Mouse (Mus musculus): ENCODE measurements around the gene Clasp1.

Gene Clasp1

DNA sequence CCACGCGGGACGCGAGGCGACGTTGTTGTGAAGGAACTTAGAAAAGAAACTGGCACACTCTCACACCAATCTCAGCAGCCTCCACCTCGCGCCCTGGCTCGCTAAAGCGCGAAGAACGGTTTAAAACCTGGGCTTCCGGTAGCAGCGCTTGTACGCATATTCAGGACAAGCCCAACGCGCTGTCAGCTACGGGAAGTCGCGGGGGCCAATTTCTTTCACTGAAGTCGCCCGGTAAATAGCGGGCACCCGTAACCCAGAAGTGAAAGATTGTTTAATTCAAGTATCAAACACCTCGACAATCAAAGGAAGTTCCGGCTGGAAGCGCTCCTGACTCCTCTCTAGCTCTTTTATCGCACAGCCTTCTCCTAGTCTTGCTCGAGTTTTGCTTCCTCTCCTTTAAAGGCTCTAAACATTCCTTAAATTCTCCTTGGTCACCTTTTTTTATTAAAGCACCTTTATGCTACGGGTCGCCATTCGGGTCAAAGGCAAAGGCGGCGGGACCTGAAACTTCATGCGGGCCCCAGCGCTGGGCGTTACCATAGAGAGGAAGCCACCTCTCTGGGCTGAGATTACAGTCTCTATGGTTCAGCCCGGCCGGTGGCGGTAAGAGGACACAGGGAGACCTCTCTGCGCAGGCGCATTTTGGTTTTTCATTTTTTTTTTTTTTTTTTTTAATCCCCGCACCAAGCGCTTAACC, at the start of gene Clasp1:
TSS of gene Clasp1 (plus strand) at position 302 of the 697 bp plus-strand sequence.
- DNase-seq (ENCODE audit: low spot score): peak; percentile 83

DNA sequence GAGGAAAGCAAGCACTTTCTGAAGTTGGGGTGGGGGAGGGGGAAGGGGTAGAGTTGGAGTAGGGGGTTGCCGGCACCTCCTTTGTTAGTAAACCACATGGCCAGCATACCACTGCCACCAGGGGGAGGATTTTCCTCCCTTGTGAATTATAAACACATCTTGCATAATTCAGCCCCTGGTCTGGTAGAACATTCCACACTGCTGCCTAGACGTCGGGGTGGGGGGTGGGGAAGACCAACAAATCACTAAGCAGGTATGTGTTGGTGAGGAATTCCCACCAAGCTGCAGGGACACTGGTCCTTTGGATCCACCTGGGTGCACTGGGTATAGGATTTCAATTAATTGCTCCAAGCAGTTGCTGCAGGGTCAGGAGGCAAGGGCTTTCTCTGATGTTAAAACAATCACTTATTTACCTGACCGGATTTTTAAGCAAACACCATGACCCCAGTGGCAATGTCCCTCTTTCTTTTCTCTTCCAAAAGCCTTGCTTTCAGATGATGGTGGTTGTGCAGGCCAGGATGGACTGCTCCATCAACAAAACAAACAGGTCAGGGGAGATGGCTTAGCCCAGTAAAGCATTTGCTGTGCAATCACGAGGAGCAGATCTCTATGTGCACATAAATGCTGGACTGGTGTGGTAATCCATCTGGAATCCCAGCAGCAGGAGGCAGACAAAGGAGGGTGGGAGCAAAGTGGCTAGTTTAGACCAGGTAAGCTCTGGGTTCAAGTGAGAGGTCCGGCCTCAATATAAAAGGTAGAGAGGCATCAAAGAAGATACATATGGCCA, 45.0 kb upstream of the Clasp1 start:
- DNase-seq (ENCODE audit: low spot score): no peak

DNA sequence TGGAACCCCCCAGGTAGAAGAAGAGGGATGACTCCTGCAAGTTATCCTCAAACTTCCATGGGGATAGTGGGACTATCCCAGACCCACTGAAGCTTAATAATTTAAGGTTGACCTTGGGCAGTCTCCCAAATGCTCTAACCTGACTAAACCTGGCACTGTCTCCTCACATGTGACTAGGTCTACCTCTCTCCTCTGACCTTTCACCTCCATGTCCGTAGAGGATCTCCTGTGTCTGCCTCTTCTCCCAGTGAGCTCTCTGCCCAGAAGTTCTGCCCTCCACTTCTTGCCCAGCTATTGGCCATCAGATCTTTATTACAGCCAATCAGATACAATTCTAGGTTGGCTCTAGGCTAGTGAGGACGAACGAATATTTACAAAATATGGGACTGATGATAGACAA, 38.9 kb upstream of the Clasp1 start:
- DNase-seq (ENCODE audit: low spot score): no peak

DNA sequence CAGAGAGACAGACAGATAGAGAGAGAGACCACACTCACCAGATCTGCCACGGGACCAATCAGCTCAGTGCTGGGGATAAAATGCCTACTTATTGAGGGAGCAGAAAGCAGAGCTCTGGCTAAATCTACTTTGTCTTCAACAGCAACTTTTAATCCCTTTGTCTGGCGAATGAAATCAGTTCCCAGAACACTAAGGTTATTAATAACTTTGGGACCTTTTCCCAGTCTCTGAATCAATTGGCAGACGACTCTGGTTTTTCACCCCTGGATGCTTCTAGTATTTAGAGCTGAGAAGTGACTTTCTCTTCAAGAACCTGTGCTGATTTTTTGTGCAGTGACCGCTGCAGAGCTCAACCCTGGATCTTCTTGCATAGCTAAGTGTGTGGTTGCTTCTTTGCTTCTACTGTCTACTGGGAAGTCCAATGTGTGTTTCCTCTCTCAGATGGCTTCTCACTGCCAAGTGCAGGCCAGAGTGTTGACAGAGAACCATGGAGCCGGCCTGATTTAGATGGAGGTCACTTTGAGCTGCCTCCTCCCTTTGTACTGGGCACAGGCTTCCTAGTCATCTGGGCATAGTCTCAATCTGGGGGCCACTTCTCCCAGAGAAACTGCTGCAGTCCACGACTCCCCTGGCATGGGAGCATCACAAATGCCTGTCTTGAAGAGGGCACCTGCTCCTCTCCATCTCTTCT, 29.6 kb upstream of the Clasp1 start:
- no peak for DNase-seq (ENCODE audit: low spot score)

DNA sequence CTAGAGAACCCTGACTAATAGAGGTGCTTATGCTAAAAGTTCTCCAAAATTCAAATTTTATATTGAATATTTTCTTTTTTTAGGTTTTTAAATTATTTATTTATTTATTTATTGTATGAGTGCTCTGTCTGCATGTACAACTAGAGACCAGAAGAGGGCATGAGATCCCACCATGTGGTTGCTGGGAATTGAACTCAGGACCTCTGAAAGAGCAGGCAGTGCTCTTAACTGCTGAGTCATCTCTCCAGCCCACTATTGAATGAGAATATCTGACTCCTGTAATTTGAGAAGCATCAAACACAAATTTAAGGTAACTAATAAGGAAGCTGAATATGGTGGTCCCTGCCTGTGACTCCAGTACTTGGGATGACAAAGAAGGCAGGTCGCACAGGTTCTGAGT, 20.9 kb upstream of the Clasp1 start:
- no peak for DNase-seq (ENCODE audit: low spot score)

DNA sequence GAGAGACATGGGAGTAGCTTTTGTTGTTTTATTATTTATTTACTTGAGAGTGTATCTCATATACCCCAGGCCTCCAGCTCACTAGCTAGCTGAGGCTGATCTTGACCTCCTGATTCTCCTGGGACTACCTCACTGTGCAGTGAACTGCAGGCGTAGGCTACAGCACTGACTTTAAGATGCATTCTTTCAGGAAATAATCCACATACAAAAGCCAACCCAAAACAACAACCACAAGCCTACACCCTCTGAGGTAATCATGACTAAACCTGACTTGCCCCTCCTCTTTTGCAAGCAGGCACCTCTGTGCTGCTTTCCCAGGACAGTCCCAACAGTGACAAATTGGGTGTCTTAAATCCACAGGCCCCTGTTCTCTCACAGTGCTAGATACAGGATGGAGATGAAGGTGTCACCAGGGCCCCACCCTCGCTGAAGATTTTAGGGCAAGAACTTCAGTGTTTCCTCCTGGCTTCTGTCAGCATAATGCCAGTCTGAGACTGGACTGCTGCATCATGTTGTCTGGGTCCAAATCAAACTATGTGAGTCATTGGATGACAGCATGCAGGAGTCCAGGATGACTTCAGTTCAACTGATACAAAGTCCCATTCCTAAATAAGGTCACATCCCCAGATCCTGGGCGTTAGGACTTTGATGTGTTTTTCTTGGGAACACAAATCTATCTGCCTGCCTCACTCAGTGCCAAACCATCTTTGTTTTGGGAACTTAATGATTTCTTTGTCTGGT, 20.0 kb upstream of the Clasp1 start:
- DNase-seq (ENCODE audit: low spot score): no peak

DNA sequence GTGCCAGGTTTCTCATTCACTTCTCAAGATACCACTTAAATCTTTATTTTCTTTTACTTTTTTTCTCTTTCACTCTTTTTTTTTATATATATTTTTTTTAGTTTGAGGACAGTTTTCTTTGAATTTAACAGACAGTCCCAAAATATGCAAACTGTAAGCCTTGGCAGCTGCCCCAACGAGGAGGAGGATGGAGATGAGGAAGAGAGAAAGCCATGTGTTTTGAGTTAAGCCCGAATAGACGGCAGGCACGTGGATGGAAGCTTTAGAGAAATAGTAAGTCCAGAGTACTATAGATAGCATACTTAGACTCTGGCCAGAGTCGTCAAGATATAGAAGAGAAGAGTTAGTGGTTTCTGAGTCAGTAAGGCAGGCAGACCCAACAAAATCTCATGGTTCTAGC, 11.1 kb upstream of the Clasp1 start:
- DNase-seq (ENCODE audit: low spot score): no peak

DNA sequence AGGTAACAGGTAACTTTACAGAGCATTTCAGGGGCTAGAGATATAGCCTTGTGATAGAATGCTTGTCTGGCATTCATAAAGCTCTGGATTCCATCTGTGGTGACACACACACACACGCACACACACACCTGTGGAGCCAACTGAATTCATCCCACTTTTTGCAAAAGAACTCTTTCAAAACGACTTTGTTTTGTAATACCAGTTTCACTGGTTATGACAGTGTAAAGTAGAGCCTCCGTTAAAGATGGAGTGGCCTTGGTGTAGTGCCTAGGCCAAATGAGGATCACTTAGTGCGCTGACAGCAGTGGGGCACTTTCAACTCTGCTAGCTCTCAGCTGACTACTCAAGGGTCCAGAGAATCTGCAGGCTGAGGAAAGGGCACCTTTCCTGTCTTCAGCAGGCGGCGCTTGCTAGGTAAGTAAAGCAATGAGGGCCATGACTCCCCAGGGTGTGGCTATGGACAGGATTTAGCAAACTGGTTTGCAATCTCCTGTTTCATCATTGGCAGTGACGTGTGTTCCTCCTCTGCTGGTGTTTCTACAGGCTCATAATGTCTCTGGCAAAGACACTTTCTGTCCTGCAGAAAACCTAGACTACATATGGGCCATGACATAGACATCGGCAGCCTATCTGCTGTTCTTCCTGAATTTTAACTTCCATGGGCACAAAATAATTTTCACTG, 8.6 kb upstream of the Clasp1 start:
- no peak for DNase-seq (ENCODE audit: low spot score)

DNA sequence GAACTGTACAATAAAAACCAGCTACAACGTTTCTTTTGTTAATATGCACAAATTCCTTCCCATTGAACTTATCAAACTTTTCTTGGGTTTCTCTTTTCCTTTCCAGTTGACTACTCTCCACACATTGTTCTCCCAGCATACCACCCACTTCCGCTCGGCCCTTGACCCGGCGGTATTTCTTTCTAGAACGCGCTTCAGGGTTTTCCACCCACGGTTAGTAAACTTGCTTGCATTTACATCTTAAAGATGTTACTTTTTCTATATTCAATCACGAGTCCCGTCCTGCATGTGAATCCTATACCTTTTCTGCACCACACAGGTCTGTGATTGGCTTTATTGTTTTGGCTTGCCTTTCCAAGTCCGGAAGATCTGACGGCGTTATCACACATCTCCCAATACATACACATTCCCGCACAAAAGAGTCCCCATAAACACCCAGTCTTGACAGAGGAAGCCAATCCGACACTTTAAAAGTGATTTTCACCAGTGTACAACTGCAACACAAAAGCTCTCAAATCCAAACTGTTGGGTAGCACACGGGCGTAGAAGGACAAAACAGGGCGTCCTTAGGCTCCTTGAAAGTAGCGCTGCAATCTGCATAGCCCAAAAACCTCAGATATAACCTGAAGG, 616 bp upstream of the Clasp1 start:
- DNase-seq (ENCODE audit: low spot score): peak; percentile 36

DNA sequence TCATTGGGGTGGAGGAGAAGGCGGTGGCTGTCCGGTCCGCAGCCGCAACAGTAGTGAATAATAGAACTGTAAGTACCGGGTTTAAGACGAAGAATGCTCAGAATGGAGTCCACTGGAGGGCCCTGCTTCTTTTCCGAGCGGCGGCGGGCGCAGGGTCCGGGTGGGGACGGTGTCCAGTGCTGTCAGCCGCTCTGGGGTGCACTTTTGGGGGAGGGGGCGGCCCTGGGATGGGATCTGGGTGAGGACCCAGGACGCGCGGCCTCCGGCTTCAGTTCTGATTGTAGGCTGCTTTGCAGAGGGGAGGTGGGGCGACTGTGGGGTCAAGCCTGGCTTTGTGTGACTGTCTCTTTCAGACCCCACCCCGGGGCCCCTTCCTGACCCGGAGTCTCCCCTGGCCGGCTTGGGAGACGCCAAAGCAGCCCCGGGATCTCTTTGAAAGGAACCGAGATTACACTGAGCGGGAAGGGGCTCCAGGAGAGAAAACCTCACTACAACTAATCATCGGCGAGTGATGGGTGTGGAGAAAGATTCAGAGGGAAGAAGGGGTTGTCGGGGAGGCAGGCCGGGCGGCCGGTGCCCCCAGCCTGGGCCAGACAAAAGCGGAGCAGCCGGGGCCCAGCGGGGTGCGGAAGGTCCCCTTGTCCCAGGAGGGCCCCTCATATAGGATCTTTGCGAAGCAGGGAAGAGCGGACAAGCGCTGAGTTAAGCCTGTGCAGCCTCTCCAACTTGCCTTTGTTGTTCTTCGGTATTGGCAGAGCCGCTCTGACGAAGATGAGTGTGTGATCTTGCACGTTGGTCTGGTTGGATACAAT, 802 bp downstream of the Clasp1 start:
- DNase-seq (ENCODE audit: low spot score): peak; percentile 45

DNA sequence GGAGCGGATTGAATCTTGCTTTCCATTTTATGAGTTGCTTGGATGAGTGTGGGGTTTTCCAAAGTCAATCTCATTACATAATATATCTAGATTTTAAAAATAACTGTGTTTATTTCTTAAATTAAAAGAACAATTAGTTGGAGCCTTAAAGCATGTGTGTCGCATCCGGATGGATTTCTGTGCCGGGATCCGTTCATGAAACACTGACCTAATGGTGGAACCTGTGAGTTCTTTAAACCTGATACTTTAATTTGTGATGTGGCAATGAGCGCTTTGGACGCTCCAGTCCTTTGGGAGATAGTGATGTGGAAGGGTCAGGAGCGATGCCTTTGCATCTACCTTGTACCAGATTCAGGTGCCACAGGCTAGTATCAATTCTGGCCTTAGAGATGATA, 1.4 kb downstream of the Clasp1 start:
- no peak for DNase-seq (ENCODE audit: low spot score)

DNA sequence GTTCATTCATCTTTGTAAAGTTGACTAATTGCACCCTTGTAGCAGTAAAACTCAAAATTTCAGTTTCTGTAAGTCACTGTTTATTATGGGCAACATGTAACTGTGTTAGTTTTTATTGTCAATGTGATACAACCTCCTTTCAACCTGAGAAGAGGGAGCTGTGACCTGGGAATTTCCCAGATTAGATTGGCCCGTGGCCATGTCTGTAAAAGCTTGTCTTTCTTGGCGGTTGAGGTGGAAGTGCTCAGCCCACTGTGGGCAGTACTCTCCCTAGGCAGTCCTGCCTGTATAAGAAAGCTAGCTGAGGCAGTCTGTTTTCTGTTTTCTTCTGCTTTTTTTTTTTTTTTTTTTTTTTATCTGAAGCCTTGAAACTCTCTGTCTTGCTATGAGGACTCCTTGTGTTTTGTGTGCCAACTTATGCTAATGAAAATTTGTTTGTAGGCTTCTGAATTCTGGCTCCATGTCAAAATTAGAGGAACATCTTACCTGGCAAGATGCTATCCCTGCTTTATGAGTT, 2.1 kb downstream of the Clasp1 start:
- no peak for DNase-seq (ENCODE audit: low spot score)

DNA sequence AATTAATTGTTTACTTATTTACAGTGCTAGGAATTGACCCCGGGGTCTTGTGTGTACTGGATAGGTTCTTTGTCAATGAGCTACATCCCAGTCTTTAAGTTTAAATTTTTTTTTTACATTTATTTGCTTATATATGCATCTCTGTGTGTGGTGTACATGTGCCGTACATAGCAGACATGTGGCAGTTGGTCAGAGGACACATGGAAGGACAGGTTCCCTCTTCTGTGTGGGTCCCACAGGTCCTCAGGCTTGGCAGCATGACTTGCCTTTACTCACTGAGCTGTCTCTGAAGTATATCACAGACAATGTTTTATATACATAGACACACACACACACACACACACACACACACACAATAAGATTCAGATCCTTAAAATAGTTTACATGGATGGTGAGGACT, 3.4 kb downstream of the Clasp1 start:
- DNase-seq (ENCODE audit: low spot score): no peak

DNA sequence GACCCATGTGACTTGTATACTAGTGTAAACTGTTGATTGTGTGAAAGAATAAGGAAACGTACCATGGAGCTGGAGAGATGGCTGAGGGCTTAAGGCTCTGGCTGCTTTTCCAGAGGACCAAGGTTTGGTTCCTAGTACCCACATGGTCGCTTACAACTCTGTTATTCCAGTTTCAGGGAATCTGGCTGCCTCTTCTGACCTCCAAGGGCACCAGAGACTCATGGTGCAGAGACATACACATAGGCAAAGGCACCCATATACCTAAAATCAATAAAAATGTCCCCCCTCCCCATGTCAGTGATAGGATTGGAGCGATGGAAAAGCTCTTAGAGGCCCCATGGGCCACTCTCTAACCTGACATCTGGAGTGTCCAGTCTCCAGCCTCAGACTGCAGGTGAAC, 5.1 kb downstream of the Clasp1 start:
- no peak for DNase-seq (ENCODE audit: low spot score)

DNA sequence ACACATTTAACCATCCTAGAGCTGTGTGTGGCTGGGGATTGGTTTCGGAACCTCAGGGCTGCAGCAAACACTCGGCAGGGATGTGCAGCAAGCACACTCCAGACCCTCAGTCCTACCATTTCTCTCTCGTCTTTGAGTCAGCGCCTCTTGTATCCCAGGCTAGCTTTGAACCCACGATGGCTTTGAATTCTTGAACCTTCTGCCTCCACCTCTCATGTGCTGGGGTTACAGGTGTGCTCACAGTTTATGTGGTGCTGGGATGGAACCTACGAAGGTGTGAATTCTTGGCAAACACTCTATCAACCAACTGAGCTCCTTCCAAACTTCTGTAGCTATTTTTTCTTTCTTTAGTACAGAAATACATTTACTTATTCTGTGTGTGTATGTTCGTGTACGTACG, 9.0 kb downstream of the Clasp1 start:
- DNase-seq (ENCODE audit: low spot score): no peak

DNA sequence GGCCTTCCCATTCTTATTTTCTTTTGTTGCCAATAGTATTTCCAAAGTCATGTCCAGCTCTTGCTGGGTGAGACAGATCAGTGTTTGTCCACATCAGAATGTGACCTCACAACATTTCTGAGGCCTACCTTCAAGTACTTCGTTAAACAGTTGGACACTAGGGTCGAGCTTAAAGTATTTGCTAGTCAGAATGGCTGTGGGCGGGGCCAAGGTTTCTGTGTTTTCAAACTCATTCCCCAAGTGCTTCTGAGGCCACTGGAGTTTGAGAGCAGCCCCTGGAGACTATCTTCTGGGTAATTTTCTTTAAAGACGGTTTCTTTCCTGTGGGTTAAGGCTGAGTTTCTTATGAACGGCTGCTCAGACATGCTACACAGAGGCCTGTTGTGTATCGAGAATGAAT, 9.7 kb downstream of the Clasp1 start:
- no peak for DNase-seq (ENCODE audit: low spot score)

DNA sequence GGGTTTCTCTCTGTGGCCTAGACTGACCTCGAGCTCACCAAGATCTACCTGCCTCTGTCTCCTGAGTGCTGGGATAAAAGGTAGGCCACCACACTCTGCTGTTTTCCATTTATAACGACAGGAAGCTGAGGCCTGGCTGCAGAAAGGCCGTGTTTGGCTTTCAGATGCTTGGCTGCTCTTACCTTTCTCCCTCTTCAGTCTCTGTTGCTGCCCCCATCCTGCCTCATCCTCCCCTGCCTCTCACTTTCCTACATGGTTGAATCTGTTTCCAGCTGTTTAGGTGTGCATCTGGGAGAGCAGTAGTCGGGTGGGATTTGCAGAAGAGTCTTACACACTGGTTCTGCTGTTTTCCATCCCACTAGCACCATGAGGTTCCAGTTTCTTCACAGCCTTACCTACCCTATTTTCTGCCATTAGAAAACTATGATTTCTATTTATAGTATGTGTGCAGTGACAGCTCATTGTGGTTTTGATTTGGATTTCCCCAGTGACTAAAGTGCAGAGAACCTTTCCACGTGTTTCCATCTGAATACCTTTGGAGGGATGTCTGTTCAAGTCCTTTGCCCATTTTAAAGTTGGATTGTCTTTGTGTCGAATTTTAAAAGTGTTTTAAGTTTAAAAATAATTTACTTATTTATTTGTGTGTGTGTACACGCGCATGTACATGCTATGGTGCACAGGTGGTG, 10.9 kb downstream of the Clasp1 start:
- DNase-seq (ENCODE audit: low spot score): no peak

DNA sequence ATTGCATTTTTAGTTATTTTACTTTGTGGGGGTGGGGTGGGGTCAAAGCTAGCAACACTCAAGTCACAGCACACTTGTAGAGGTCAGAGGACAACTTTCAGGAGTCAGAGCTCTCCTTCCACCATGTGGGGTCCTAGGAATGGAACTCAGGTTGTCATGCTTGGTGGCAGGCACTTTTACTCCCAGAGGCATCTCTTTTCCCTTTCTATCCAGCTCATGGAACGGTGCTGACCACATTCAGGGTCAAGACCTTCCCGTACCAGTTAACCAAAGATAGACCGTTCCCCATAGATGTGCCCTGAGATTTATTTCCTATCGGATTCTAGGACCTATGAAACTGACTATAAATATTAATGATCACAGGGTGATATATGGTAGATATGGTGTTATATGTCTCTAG, 13.1 kb downstream of the Clasp1 start:
- DNase-seq (ENCODE audit: low spot score): no peak

DNA sequence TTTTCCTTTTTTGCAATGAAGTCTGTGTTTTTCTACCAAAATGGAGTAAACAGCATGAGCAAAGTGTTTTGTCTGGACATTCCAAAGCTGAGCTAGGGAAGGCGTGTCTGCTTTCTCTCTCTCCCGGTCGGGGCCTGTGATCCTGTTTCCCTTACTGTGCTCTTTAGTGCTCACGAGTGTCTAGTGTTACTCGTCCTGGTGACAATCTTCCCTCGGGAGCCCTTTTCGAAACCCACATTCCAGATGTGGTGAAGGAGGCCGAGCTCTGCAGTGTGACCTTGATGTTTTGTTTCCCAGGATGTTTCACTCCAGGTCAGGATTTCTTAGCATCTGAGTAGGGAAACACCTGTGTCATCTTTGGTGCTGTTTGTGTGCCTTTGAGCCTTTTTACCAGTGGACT, 13.7 kb downstream of the Clasp1 start:
- no peak for DNase-seq (ENCODE audit: low spot score)

DNA sequence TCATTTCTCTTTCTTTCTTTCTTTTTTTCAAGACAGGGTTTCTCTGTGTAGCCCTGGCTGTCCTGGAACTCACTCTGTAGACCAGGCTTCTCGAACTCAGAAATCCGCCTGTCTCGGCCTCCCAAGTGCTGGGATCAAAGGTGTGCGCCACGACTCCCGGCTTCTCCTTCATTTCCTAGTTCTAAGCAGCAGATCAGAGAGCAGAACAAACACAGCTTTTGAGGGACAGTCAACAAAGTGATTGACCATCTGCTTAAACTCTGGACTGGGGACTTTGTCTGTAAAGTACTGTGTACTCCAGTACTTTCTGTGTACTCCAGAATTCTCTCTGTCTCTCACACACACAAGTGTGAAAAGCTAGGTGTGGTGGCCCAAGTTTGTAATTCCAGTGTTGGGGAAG, 14.1 kb downstream of the Clasp1 start:
- DNase-seq (ENCODE audit: low spot score): no peak
